Mouse (Mus musculus) neural tube, embryonic 15.5 days (tissue): ENCODE results near the gene Cog5. TPM values are rescaled to one million over a fixed set of nuclear protein-coding genes. Genes with fewer than 3 reads are reported as not detected.

ENCODE experiments used
- ATAC-seq: fragments of 200-750 bp; cut with Nextera tagmentation; 2 replicates; pipeline ENCODE4 v1.8.0; 2017; ENCODE audit warnings: mild to moderate bottlenecking, moderate TSS enrichment, moderate library complexity; ENCODE audit not compliant: low FRiP score
- H3K27ac ChIP-seq: fragments of 300-500 bp; sonication (generic); replicated peaks from 2 replicates; pipeline ENCODE4 v1.5.1; 2015; ENCODE audit warnings: mild to moderate bottlenecking, inconsistent platforms
- H3K27me3 ChIP-seq: fragments of 300-500 bp; sonication (generic); replicated peaks from 2 replicates; pipeline ENCODE4 v1.6.1; 2015; ENCODE audit warnings: inconsistent platforms
- H3K36me3 ChIP-seq: fragments of 300-500 bp; sonication (generic); 2 replicates; pipeline ENCODE4 v1.6.1; 2015; ENCODE audit warnings: inconsistent platforms
- H3K4me1 ChIP-seq: fragments of 300-500 bp; sonication (generic); 2 replicates; pipeline ENCODE4 v1.6.1; 2015; ENCODE audit warnings: inconsistent platforms
- H3K4me2 ChIP-seq: fragments of 300-500 bp; sonication (generic); 2 replicates; pipeline ENCODE4 v1.6.1; 2015; ENCODE audit warnings: inconsistent platforms, mild to moderate bottlenecking, moderate library complexity
- H3K4me3 ChIP-seq: fragments of 300-500 bp; sonication (generic); replicated peaks from 2 replicates; pipeline ENCODE4 v1.5.1; 2015; ENCODE audit warnings: mild to moderate bottlenecking, inconsistent platforms
- H3K9ac ChIP-seq: fragments of 300-500 bp; sonication (generic); replicated peaks from 2 replicates; pipeline ENCODE4 v1.6.1; 2015; ENCODE audit warnings: mild to moderate bottlenecking, inconsistent platforms
- H3K9me3 ChIP-seq: fragments of 300-500 bp; sonication (generic); replicated peaks from 2 replicates; pipeline ENCODE4 v1.6.1; 2016; ENCODE audit warnings: inconsistent platforms
- WGBS: fragments of 180-500 bp; shearing (Covaris S2); methylation state at CpG from one replicate; pipeline ENCODE4 v1.1.7; 2015; ENCODE audit warnings: mixed read lengths; 5-methylcytosine and 5-hydroxymethylcytosine counted together
- polyA plus RNA-seq: library from polyadenylated mRNA; unstranded; fragments of >200 nt; fragmentation: Nextera tagmentation; extraction: Ambion mirVana; gene quantifications from 2 replicates; pipeline ENCODE4 v1.2.1, GENCODE M21; 2015

Gene Cog5
- polyA plus RNA-seq, 1 experiment from 2014 or later, result 28.6 TPM

- WGBS, result 12% methylated on average over 5 of the region's 5 CpGs
- Histone ChIP-seq H3K36me3 (peaks cover 3% of the 10 kb centered on the region; the same call in 1 of the 2 replicates), H3K9ac (peak overlapping the region; percentile 55), H3K27me3 (no peaks in the 10 kb centered on the region), H3K4me2 (peak overlapping the region; percentile 56), H3K9me3 (no peaks in the 10 kb centered on the region), H3K27ac (peak overlapping the region; percentile 70), H3K4me3 (peak overlapping the region; percentile 44), H3K4me1 (peaks cover 13% of the 10 kb centered on the region; the same call in 1 of the 2 replicates)
- peak; percentile 46; the same call in 1 of the 2 replicates for ATAC-seq
Measured at GRCm38 (mm10) chr12:31712233-31712632, 57.6 kb downstream of the Cog5 start.

DNA sequence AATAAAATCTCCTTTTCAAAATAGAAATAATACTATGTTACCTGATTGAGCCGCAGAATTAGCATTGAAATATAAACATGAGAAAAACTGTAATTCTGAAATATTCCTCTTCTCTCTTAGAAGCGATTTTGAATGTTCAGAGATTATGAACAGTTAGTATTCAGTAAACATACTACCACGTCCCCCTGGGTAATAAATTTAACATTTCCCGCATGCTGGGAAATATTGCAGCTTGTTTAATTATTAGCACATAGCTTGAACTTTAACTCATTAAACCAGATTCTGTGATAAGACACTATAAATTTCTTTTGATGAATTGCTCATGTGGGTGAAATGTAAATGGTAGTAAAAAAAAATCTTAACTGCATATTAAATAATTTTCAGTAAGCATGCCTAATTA lies 58.1 kb downstream of the Cog5 start:
- H3K27me3 ChIP-seq, result no peaks in the 10 kb centered on the region
- no peak for ATAC-seq
- H3K9ac ChIP-seq, result no peak overlapping the region
- peaks cover 13% of the 10 kb centered on the region; the same call in 1 of the 2 replicates for H3K4me1 ChIP-seq
- H3K4me2 ChIP-seq, result peak overlapping the region; percentile 56
- no peak overlapping the region for H3K27ac ChIP-seq
- H3K36me3 ChIP-seq, result peaks cover 3% of the 10 kb centered on the region; the same call in 1 of the 2 replicates
- 35% methylated on average over 4 of the region's 4 CpGs for WGBS
- no peaks in the 10 kb centered on the region for H3K9me3 ChIP-seq
- H3K4me3 ChIP-seq, result peak overlapping the region; percentile 25; the same call in 1 of the 2 replicates

GRCm38 (mm10) chr12:31713600-31713999 lies 58.9 kb downstream of the Cog5 start, which contains the start of gene Gpr22:
Gpr22 (minus strand) TSS chr12:31713947.
- peak within 1 kb of the TSS; percentile 68 for H3K9ac ChIP-seq
- peak within 1 kb of the TSS; percentile 52 for H3K4me3 ChIP-seq
- peaks cover 3% of the 10 kb centered on the region; the same call in 1 of the 2 replicates for H3K36me3 ChIP-seq
- peaks cover 13% of the 10 kb centered on the region; the same call in 1 of the 2 replicates for H3K4me1 ChIP-seq
- peak within 1 kb of the TSS; percentile 91 for H3K27ac ChIP-seq
- H3K27me3 ChIP-seq, result no peaks in the 10 kb centered on the region
- WGBS, result 9% methylated on average over 6 of the region's 6 CpGs
- ATAC-seq, result peak; percentile 95
- H3K9me3 ChIP-seq, result no peaks in the 10 kb centered on the region
- H3K4me2 ChIP-seq, result peak within 1 kb of the TSS; percentile 56

GRCm38 (mm10) chr12:31714070-31714469 lies 59.4 kb downstream of the Cog5 start:
- peak; percentile 56; the same call in 1 of the 2 replicates for ATAC-seq
- Histone ChIP-seq H3K9me3 (no peaks in the 10 kb centered on the region), H3K4me3 (peak overlapping the region; percentile 52), H3K36me3 (peaks cover 2% of the 10 kb centered on the region; the same call in 1 of the 2 replicates), H3K4me1 (peaks cover 9% of the 10 kb centered on the region; the same call in 1 of the 2 replicates), H3K27me3 (no peaks in the 10 kb centered on the region), H3K9ac (peak overlapping the region; percentile 68), H3K27ac (peak overlapping the region; percentile 91), H3K4me2 (peak overlapping the region; percentile 50)
- 52% methylated on average over 3 of the region's 3 CpGs for WGBS

DNA sequence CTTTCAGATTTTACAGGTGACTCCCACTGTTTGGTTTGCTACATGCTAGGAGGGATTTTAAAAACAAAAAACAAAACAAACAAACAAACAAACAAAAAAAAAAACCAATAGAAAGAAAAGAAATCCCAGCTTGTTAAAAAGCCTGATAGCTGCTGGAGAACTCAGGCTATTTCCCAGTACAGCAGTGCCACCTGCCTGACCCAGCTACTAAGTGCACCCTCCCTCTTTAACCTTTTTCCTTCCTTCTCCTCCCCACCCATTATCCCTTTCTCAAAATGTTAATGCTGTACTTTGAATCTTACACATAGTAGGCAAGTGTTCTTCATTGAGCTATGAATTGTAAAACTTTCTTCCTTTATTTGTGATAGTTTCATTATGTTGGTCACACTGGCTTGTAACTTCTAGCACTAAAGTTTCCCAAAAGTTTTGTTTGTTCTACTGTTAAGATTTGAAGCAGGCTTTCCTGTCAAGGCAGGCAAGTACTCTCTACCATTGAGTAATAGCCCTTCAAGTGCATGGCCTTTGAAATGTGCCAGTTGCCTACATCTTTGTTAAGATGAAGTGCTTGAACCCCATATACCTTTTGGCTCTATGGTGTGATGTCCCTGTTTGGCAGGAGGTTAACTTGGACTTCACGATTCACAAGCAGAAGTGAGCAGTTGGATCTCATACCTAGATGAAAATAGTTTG lies 65.1 kb downstream of the Cog5 start:
- Histone ChIP-seq H3K27me3 (no peaks in the 10 kb centered on the region), H3K27ac (no peak overlapping the region), H3K9me3 (no peaks in the 10 kb centered on the region), H3K9ac (no peak overlapping the region), H3K36me3 (no peaks in the 10 kb centered on the region), H3K4me1 (peaks cover 5% of the 10 kb centered on the region; the same call in 1 of the 2 replicates), H3K4me2 (no peak overlapping the region), H3K4me3 (no peak overlapping the region)
- 95% methylated on average over 1 of the region's 1 CpGs for WGBS
- no peak for ATAC-seq

- no peak overlapping the region for H3K4me3 ChIP-seq
- H3K27me3 ChIP-seq, result no peaks in the 10 kb centered on the region
- no peak overlapping the region for H3K27ac ChIP-seq
- 82% methylated on average over 3 of the region's 3 CpGs for WGBS
- peaks cover 5% of the 10 kb centered on the region; the same call in 1 of the 2 replicates for H3K4me1 ChIP-seq
- no peaks in the 10 kb centered on the region for H3K9me3 ChIP-seq
- H3K36me3 ChIP-seq, result no peaks in the 10 kb centered on the region
- H3K4me2 ChIP-seq, result no peak overlapping the region
- H3K9ac ChIP-seq, result no peak overlapping the region
- no peak for ATAC-seq
Measured at GRCm38 (mm10) chr12:31724576-31724975, 69.9 kb downstream of the Cog5 start.

DNA sequence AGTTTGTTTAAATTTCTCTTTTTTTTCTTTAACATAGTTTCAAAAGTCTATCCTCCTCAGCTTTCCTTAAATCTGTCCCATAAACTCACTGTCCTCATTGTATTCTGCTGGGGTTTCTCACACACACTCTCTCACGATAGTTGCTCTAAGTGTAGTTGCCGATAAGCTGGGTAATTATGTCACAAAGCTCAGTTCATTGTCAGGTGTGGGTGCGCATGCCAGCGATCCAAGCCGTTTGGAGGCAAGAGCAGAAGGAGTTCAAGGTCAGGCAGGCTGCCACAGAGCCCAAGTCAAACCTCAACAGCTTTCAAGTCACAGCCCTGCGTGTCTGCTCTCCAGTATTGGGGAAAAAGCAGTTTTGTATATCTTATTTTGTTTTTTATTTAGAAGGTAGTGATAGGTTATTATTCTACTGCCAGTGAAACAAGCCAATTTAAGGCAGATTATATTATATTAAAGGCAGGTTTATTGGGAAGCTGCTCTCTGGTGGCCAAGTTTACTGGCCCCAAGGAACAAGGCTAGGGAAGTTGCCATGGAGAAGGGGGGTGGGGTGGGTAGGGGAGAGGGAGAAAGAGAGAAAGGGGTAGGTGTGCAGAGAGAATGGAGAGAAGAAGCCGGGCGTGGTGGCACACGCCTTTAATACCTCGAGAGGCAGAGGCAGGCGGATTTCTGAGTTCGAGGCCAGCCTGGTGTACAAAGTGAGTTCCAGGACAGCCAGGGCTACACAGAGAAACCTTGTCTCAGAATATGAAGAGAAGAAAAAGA lies 71.0 kb downstream of the Cog5 start:
- Histone ChIP-seq H3K27ac (no peak overlapping the region), H3K4me1 (peaks cover 5% of the 10 kb centered on the region; the same call in 1 of the 2 replicates), H3K4me3 (no peak overlapping the region), H3K9ac (no peak overlapping the region), H3K9me3 (no peaks in the 10 kb centered on the region), H3K36me3 (no peaks in the 10 kb centered on the region), H3K4me2 (no peak overlapping the region), H3K27me3 (no peaks in the 10 kb centered on the region)
- WGBS, result 83% methylated on average over 12 of the region's 12 CpGs
- ATAC-seq, result no peak

- no peak overlapping the region for H3K9ac ChIP-seq
- WGBS, result 52% methylated on average over 1 of the region's 1 CpGs
Measured at GRCm38 (mm10) chr12:31726707-31727106, 72.0 kb downstream of the Cog5 start.

GRCm38 (mm10) chr12:31730126-31730525 lies 75.5 kb downstream of the Cog5 start:
- Histone ChIP-seq H3K27me3 (no peaks in the 10 kb centered on the region), H3K9me3 (no peaks in the 10 kb centered on the region), H3K4me2 (no peak overlapping the region), H3K4me3 (no peak overlapping the region), H3K4me1 (no peaks in the 10 kb centered on the region), H3K9ac (no peak overlapping the region), H3K36me3 (no peaks in the 10 kb centered on the region), H3K27ac (no peak overlapping the region)
- no peak for ATAC-seq
- WGBS, result 91% methylated on average over 1 of the region's 1 CpGs

More at GRCm38 (mm10) chr12:31726707-31727106, 72.0 kb downstream of the Cog5 start:
- no peak for ATAC-seq
- Histone ChIP-seq H3K4me3 (no peak overlapping the region), H3K4me1 (no peaks in the 10 kb centered on the region), H3K27ac (no peak overlapping the region), H3K9me3 (no peaks in the 10 kb centered on the region), H3K4me2 (no peak overlapping the region), H3K27me3 (no peaks in the 10 kb centered on the region), H3K36me3 (no peaks in the 10 kb centered on the region)

GRCm38 (mm10) chr12:31734616-31735015 lies 79.9 kb downstream of the Cog5 start:
- Histone ChIP-seq H3K9ac (no peak overlapping the region), H3K4me3 (no peak overlapping the region), H3K9me3 (no peaks in the 10 kb centered on the region), H3K27ac (no peak overlapping the region), H3K4me1 (no peaks in the 10 kb centered on the region), H3K36me3 (no peaks in the 10 kb centered on the region), H3K27me3 (no peaks in the 10 kb centered on the region), H3K4me2 (no peak overlapping the region)
- WGBS, result 92% methylated on average over 2 of the region's 2 CpGs
- ATAC-seq, result no peak

GRCm38 (mm10) chr12:31747301-31747700 lies 92.6 kb downstream of the Cog5 start:
- no peaks in the 10 kb centered on the region for H3K4me1 ChIP-seq
- ATAC-seq, result no peak
- 87% methylated on average over 8 of the region's 8 CpGs for WGBS
- H3K9me3 ChIP-seq, result no peaks in the 10 kb centered on the region
- no peak overlapping the region for H3K4me3 ChIP-seq
- H3K27ac ChIP-seq, result no peak overlapping the region
- no peaks in the 10 kb centered on the region for H3K36me3 ChIP-seq
- H3K9ac ChIP-seq, result no peak overlapping the region
- H3K4me2 ChIP-seq, result no peak overlapping the region
- no peaks in the 10 kb centered on the region for H3K27me3 ChIP-seq
